Comparison of ENCODE assay signal across 8 mouse cellular contexts in the genomic region with DNA sequence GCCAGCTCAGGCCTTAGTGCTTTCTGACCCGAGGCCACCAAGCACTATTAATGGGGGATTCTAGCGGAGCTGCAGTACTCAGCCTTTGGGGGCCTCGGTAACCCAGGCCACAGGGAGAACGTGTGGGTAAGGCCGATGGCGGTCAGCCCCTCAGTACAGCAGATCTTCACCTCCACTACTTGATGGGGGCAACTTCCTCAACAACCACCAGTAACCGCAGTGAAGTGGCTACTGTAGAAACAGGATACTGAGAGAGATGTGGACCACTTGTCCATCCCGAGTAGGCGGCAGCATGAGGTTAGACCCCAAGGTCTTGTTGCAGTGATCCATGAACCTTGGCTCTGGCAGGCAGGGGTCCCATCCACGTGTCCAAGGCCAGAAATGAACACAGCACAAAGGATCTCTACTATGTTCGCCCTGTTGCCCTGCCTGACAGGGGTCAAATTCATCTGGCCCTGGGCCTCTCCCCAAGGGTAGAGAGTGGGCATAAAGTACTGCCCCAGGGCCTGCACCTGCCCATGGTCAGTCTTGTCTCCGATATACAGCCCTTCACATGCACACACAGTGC.
DNase-seq lines count a peak whose midpoint lies in the region; ATAC-seq and TF ChIP-seq lines count a peak whose summit lies in the region.

No protein-coding gene starts in this region.

- TF ChIP-seq CTCF in liver, adult 2 months (IDR thresholded peaks at IDR 0.05; ENCODE audit: low read depth, low read length) = no peak

- H3K4me3 ChIP-seq in liver, adult 2 months (ENCODE audit: insufficient read depth, low read depth, low read length) = peak overlapping the region; percentile 62
- peak overlapping the region; percentile 51 for H3K4me3 ChIP-seq in embryonic facial prominence, embryonic 15.5 days (replicated peaks)
- H3K4me3 ChIP-seq in intestine, embryonic 16.5 days (ENCODE audit: low read length) = peak overlapping the region; percentile 64

- H3K9ac ChIP-seq in liver, adult 2 months (ENCODE audit: low read depth, low read length) = peak overlapping the region; percentile 74
- H3K9ac ChIP-seq in embryonic facial prominence, embryonic 15.5 days = peak overlapping the region; percentile 35
- peak overlapping the region; percentile 88 for H3K9ac ChIP-seq in intestine, embryonic 16.5 days (ENCODE audit: low read depth, low read length)

- no peak for TF ChIP-seq POLR2A in liver, adult 2 months (IDR thresholded peaks at IDR 0.05; ENCODE audit: extremely low read depth, insufficient read depth, low read length)

- H3K27me3 ChIP-seq in liver, adult 2 months (ENCODE audit: control insufficient read depth, insufficient read depth, low read length) = no peaks in the 10 kb centered on the region
- no peaks in the 10 kb centered on the region for H3K27me3 ChIP-seq in embryonic facial prominence, embryonic 15.5 days
- no peaks in the 10 kb centered on the region for H3K27me3 ChIP-seq in intestine, embryonic 16.5 days (replicated peaks; ENCODE audit: control insufficient read depth, insufficient read depth, low read length)

- H3K4me1 ChIP-seq in liver, adult 2 months (ENCODE audit: control insufficient read depth, insufficient read depth, low read length) = peaks cover 10% of the 10 kb centered on the region
- H3K4me1 ChIP-seq in embryonic facial prominence, embryonic 15.5 days = peaks cover 62% of the 10 kb centered on the region
- peaks cover 41% of the 10 kb centered on the region for H3K4me1 ChIP-seq in intestine, embryonic 16.5 days (ENCODE audit: control insufficient read depth, insufficient read depth, low read length)

- H3K4me2 ChIP-seq in embryonic facial prominence, embryonic 15.5 days (replicated peaks) = peak overlapping the region; percentile 91
- H3K4me2 ChIP-seq in intestine, embryonic 16.5 days (ENCODE audit: low read depth, low read length) = peak overlapping the region; percentile 95

- no peak for ATAC-seq in embryonic facial prominence, embryonic 15.5 days (ENCODE audit: insufficient number of reproducible peaks, low FRiP score, low TSS enrichment, low read depth)
- no peak for ATAC-seq in intestine, embryonic 16.5 days

- H3K27ac ChIP-seq in liver, adult 2 months (replicated peaks; ENCODE audit: insufficient read depth, low read depth, low read length) = peak overlapping the region; percentile 47; the same call in 1 of the 2 replicates
- H3K27ac ChIP-seq in embryonic facial prominence, embryonic 15.5 days (replicated peaks) = peak overlapping the region; percentile 94
- H3K27ac ChIP-seq in intestine, embryonic 16.5 days (ENCODE audit: low read length) = peak overlapping the region; percentile 96

- no peaks in the 10 kb centered on the region for H3K9me3 ChIP-seq in embryonic facial prominence, embryonic 15.5 days (replicated peaks)
- no peaks in the 10 kb centered on the region for H3K9me3 ChIP-seq in intestine, embryonic 16.5 days (ENCODE audit: control insufficient read depth, low read length)

- DNase-seq in liver, adult 2 months (ENCODE audit: extremely low read depth, low read depth, low spot score) = no peak
- no peak for DNase-seq in liver
- peak; percentile 11 to 13 for DNase-seq in natural killer cell, adult 2 months (ENCODE audit: low spot score in 2 of 2)
- DNase-seq in adrenal gland, adult 2 months = no peak
- DNase-seq in embryo, embryonic 10 days (ENCODE audit: low spot score) = no peak
- DNase-seq in kidney, postnatal 10 days = no peak

- H3K79me2 ChIP-seq in liver, adult 2 months (ENCODE audit: control insufficient read depth, insufficient read depth, low read length) = no peaks in the 10 kb centered on the region

- whole genome bisulfite sequencing in liver, adult 2 months = 59% methylated on average over 12 of the region's 12 CpGs
- 45% methylated on average over 12 of the region's 12 CpGs for WGBS in embryonic facial prominence, embryonic 15.5 days
- 47% methylated on average over 12 of the region's 12 CpGs for WGBS in intestine, embryonic 16.5 days

- peaks cover 3% of the 10 kb centered on the region; the same call in 1 of the 2 replicates for H3K36me3 ChIP-seq in liver, adult 2 months (ENCODE audit: control insufficient read depth, insufficient read depth, low read length)
- H3K36me3 ChIP-seq in embryonic facial prominence, embryonic 15.5 days = peaks cover 12% of the 10 kb centered on the region
- peaks cover 3% of the 10 kb centered on the region for H3K36me3 ChIP-seq in intestine, embryonic 16.5 days (ENCODE audit: control insufficient read depth, insufficient read depth, low read length)

Comparison
In these comparisons a context has a peak if more than half of its experiments do, and no peak if none do; other contexts are left out.
1. DNase-seq: peak in natural killer cell, adult 2 months (2 of 2); none in liver, adult 2 months (single experiment), liver (single experiment), adrenal gland, adult 2 months (single experiment), embryo, embryonic 10 days (single experiment) and kidney, postnatal 10 days (single experiment).
2. H3K9ac ChIP-seq: peak in every context shown above with its lines; median percentile 88 in intestine, embryonic 16.5 days; 74 in liver, adult 2 months; 35 in embryonic facial prominence, embryonic 15.5 days.
3. Peak in every context shown above with its lines, with median percentiles within 50 percentile points of each other: H3K27ac ChIP-seq and H3K4me3 ChIP-seq.